Comparison of ENCODE assay signal across 10 mouse cellular contexts in genomic region chr9:94482215-94482975, GRCm38 (mm10). TPM values are rescaled to one million over a fixed set of nuclear protein-coding genes. Genes with fewer than 3 reads are reported as not detected.
DNase-seq lines count a peak whose midpoint lies in the region; ATAC-seq lines count a peak whose summit lies in the region.
"Had no signal": no experiment of that assay in that cellular context is flagged by ENCODE, and none has a peak within 500 bp of the region (broad histone marks: within the 10 kb centered on the region; RNA-seq: fewer than 3 reads in every experiment).

No protein-coding gene starts in this region.

- no peak overlapping the region for H3K9ac ChIP-seq in hindbrain, embryonic 11.5 days (ENCODE audit: low read depth, low read length)
- H3K9ac ChIP-seq in forebrain, embryonic 14.5 days (ENCODE audit: low read length) = no peak overlapping the region
- H3K9ac ChIP-seq in midbrain, embryonic 13.5 days (replicated peaks) = no peak overlapping the region
- H3K9ac ChIP-seq: heart, embryonic 13.5 days had no signal

- H3K27me3 ChIP-seq in hindbrain, embryonic 11.5 days (ENCODE audit: control insufficient read depth, insufficient read depth, low read length) = no peaks in the 10 kb centered on the region
- no peaks in the 10 kb centered on the region for H3K27me3 ChIP-seq in hindbrain, embryonic 10.5 days (ENCODE audit: insufficient read depth, poor library complexity, severe bottlenecking)
- H3K27me3 ChIP-seq in forebrain, embryonic 14.5 days (replicated peaks; ENCODE audit: control insufficient read depth, insufficient read depth, low read length) = no peaks in the 10 kb centered on the region
- H3K27me3 ChIP-seq in midbrain, embryonic 13.5 days = no peaks in the 10 kb centered on the region
- H3K27me3 ChIP-seq: heart, embryonic 13.5 days had no signal

- H3K36me3 ChIP-seq in hindbrain, embryonic 11.5 days (ENCODE audit: control insufficient read depth, insufficient read depth, low read length) = no peaks in the 10 kb centered on the region
- H3K36me3 ChIP-seq in hindbrain, embryonic 10.5 days = no peaks in the 10 kb centered on the region
- H3K36me3 ChIP-seq in forebrain, embryonic 14.5 days (ENCODE audit: control insufficient read depth, insufficient read depth, low read length) = no peaks in the 10 kb centered on the region
- no peaks in the 10 kb centered on the region for H3K36me3 ChIP-seq in midbrain, embryonic 13.5 days
- H3K36me3 ChIP-seq: G1E; heart, embryonic 13.5 days had no signal

- no peak; the same call in 1 of the 2 replicates for ATAC-seq in hindbrain, embryonic 11.5 days (ENCODE audit: low FRiP score)
- ATAC-seq in forebrain, embryonic 14.5 days = peak; percentile 97
- peak; percentile 97 for ATAC-seq in midbrain, embryonic 13.5 days

- no peaks in the 10 kb centered on the region for H3K4me1 ChIP-seq in hindbrain, embryonic 11.5 days (replicated peaks; ENCODE audit: control insufficient read depth, insufficient read depth, low read length)
- H3K4me1 ChIP-seq in hindbrain, embryonic 10.5 days (replicated peaks) = no peaks in the 10 kb centered on the region
- no peaks in the 10 kb centered on the region for H3K4me1 ChIP-seq in forebrain, embryonic 14.5 days (ENCODE audit: control insufficient read depth, insufficient read depth, low read length)
- H3K4me1 ChIP-seq in midbrain, embryonic 13.5 days (replicated peaks) = 0 out of 2 replicates have a peak, but pooled peaks cover 2% of the 10 kb centered on the region

- H3K27ac ChIP-seq in hindbrain, embryonic 11.5 days (ENCODE audit: low read depth, low read length) = no peak overlapping the region
- no peak overlapping the region for H3K27ac ChIP-seq in hindbrain, embryonic 10.5 days
- no peak overlapping the region for H3K27ac ChIP-seq in forebrain, embryonic 14.5 days (ENCODE audit: low read depth, low read length)
- H3K27ac ChIP-seq in midbrain, embryonic 13.5 days = no peak overlapping the region

- no peak overlapping the region for H3K4me2 ChIP-seq in hindbrain, embryonic 11.5 days (replicated peaks; ENCODE audit: low read depth, low read length)
- H3K4me2 ChIP-seq in forebrain, embryonic 14.5 days (ENCODE audit: low read length) = no peak overlapping the region
- H3K4me2 ChIP-seq in midbrain, embryonic 13.5 days (replicated peaks) = no peak overlapping the region
- H3K4me2 ChIP-seq: heart, embryonic 13.5 days had no signal

- WGBS in hindbrain, embryonic 11.5 days = 85% methylated on average over 10 of the region's 10 CpGs
- 86% methylated on average over 10 of the region's 10 CpGs for WGBS in hindbrain, embryonic 10.5 days
- 41% methylated on average over 10 of the region's 10 CpGs for WGBS in forebrain, embryonic 14.5 days
- 74% methylated on average over 10 of the region's 10 CpGs for WGBS in midbrain, embryonic 13.5 days

- H3K9me3 ChIP-seq in hindbrain, embryonic 11.5 days (ENCODE audit: control insufficient read depth, low read length) = no peaks in the 10 kb centered on the region
- H3K9me3 ChIP-seq in hindbrain, embryonic 10.5 days = no peaks in the 10 kb centered on the region
- H3K9me3 ChIP-seq in forebrain, embryonic 14.5 days (replicated peaks; ENCODE audit: control insufficient read depth, low read length) = no peaks in the 10 kb centered on the region
- H3K9me3 ChIP-seq in midbrain, embryonic 13.5 days = no peaks in the 10 kb centered on the region
- H3K9me3 ChIP-seq: G1E; heart, embryonic 13.5 days had no signal

- peak; percentile 3 for DNase-seq in hindbrain, embryonic 11.5 days (ENCODE audit: low spot score)
- DNase-seq in hindbrain, embryonic 10.5 days (ENCODE audit: low spot score) = no peak
- DNase-seq in adrenal gland, postnatal 36 days = peak; percentile 50 to 63
- peak; percentile 87 for DNase-seq in forebrain, embryonic 14.5 days (ENCODE audit: low spot score)
- DNase-seq in layer of hippocampus, postnatal 14 days (ENCODE audit: low spot score in 2 of 2) = peak; percentile 35 to 72
- no peak for DNase-seq in thymus, postnatal 0 days (ENCODE audit: low spot score)
- no peak for DNase-seq in thymus, postnatal 4 days

- H3K4me3 ChIP-seq in hindbrain, embryonic 11.5 days (ENCODE audit: low read depth, low read length) = no peak overlapping the region
- H3K4me3 ChIP-seq in hindbrain, embryonic 10.5 days = no peak overlapping the region
- H3K4me3 ChIP-seq in forebrain, embryonic 14.5 days (ENCODE audit: low read depth, low read length) = no peak overlapping the region
- no peak overlapping the region for H3K4me3 ChIP-seq in midbrain, embryonic 13.5 days (replicated peaks)
- H3K4me3 ChIP-seq: heart, embryonic 13.5 days had no signal

RNA-seq across cellular contexts. Expression of gene 1190002N15Rik, which starts 55.5 kb away (rescaled TPM):
- polyA plus RNA-seq in hindbrain, embryonic 11.5 days (2014; fragmentation: Nextera tagmentation; extraction: Ambion mirVana) = 23.7 and 39.2 TPM in 2 replicates
- 6.7 and 7.9 TPM in 2 replicates for polyA plus RNA-seq in hindbrain, embryonic 10.5 days (2016; fragmentation: Nextera tagmentation; extraction: Ambion mirVana)
- total RNA-seq in adrenal gland, postnatal 36 days (2021) = 10 to 100 TPM; 17.8 to 25.4 TPM
- 6.6 and 7.0 TPM in 2 replicates for polyA plus RNA-seq in forebrain, embryonic 14.5 days (2014; fragmentation: Nextera tagmentation; extraction: Ambion mirVana)
- total RNA-seq in layer of hippocampus, postnatal 14 days (2021) = 10 to 100 TPM; 14.1 to 15.3 TPM
- polyA plus RNA-seq in midbrain, embryonic 13.5 days (2015; fragmentation: Nextera tagmentation; extraction: Ambion mirVana) = 5.8 and 5.9 TPM in 2 replicates
- polyA plus RNA-seq in thymus, postnatal 0 days (2015; fragmentation: Nextera tagmentation; extraction: Ambion mirVana) = 15.8 and 16.8 TPM in 2 replicates

Comparison
In these comparisons a context has a peak if more than half of its experiments do, and no peak if none do; other contexts are left out.
1. DNase-seq: peak in hindbrain, embryonic 11.5 days (single experiment), adrenal gland, postnatal 36 days (2 of 2), forebrain, embryonic 14.5 days (single experiment) and layer of hippocampus, postnatal 14 days (2 of 2); none in hindbrain, embryonic 10.5 days (single experiment), thymus, postnatal 0 days (single experiment) and thymus, postnatal 4 days (single experiment).